Mouse (Mus musculus) spleen, adult 12 weeks (tissue): Measurements from ENCODE around the gene Olfr656.

Source experiments
- DNase-seq: peaks from one replicate; pipeline ENCODE4 v3.0.0; 2022; ENCODE audit warnings: low spot score

Olfr656 gene

GRCm38 (mm10) chr7:104613655-104614054, at the start of gene Olfr656:
Gene Olfr656 (plus strand): TSS chr7:104613955.
- DNase-seq: no peak

- DNase-seq: no peak
Measured at GRCm38 (mm10) chr7:104577014-104577413, 36.7 kb upstream of the Olfr656 start, which contains the start of gene Olfr653. Gene Olfr653 (plus strand): TSS chr7:104577314.

- no peak for DNase-seq
Measured at GRCm38 (mm10) chr7:104580846-104581245, 32.9 kb upstream of the Olfr656 start.

GRCm38 (mm10) chr7:104581429-104581828, 32.3 kb upstream of the Olfr656 start:
- DNase-seq: no peak

GRCm38 (mm10) chr7:104586725-104587124, 27.0 kb upstream of the Olfr656 start, which contains the start of gene Olfr654:
Gene Olfr654 (plus strand): TSS chr7:104587025.
- DNase-seq: no peak

GRCm38 (mm10) chr7:104588274-104588673, 25.5 kb upstream of the Olfr656 start:
- DNase-seq: no peak

- no peak for DNase-seq
Measured at GRCm38 (mm10) chr7:104601679-104602078, 12.1 kb upstream of the Olfr656 start, which contains the start of gene Olfr655. Gene Olfr655 (minus strand): TSS chr7:104601779.

- DNase-seq: peak; percentile 20
Measured at GRCm38 (mm10) chr7:104603173-104603572, 10.6 kb upstream of the Olfr656 start.

GRCm38 (mm10) chr7:104604727-104605126, 9.0 kb upstream of the Olfr656 start:
- no peak for DNase-seq

- DNase-seq: no peak
Measured at GRCm38 (mm10) chr7:104624494-104624893, 10.7 kb downstream of the Olfr656 start, which contains the start of gene Olfr657. Gene Olfr657 (plus strand): TSS chr7:104624794.

- DNase-seq: peak; percentile 7
Measured at GRCm38 (mm10) chr7:104646841-104647482, 33.2 kb downstream of the Olfr656 start, which contains the start of gene Olfr658. Gene Olfr658 (minus strand): TSS chr7:104647305.

GRCm38 (mm10) chr7:104666453-104666852, 52.7 kb downstream of the Olfr656 start, which contains the start of gene Olfr659:
Gene Olfr659 (plus strand): TSS chr7:104666753.
- DNase-seq: no peak
